Mouse (Mus musculus) ES-E14 (cell line): ENCODE data around the gene Ets1. TPM values are rescaled to one million over a fixed set of nuclear protein-coding genes. Genes with fewer than 3 reads are reported as not detected.

Source experiments
- DNase-seq: peaks from one replicate; pipeline ENCODE4 v3.0.0-alpha.2; 2013; ENCODE audit warnings: low read depth, low spot score
- H3K27ac ChIP-seq: 2 replicates; pipeline ENCODE4 v1.5.1; 2012; ENCODE audit warnings: low read depth, mild to moderate bottlenecking, low read length, moderate library complexity, mixed read lengths; ENCODE audit not compliant: poor library complexity, insufficient read depth, severe bottlenecking
- H3K36me3 ChIP-seq: 2 replicates; pipeline ENCODE4 v1.6.1; 2012; ENCODE audit warnings: mild to moderate bottlenecking, low read length, moderate library complexity, mixed read lengths; ENCODE audit not compliant: control insufficient read depth, poor library complexity, insufficient read depth, severe bottlenecking
- H3K4me1 ChIP-seq, 2 experiments: fragments of 150-350 bp in 1 of 2; sonication (generic) in 1 of 2; 2 replicates each; pipeline ENCODE4 v1.6.1; 2012; ENCODE audit warnings: low read length in 2 of 2, mild to moderate bottlenecking in 1 of 2, mixed read lengths in 1 of 2; ENCODE audit not compliant: control insufficient read depth in 2 of 2, insufficient read depth in 2 of 2, poor library complexity in 1 of 2
- H3K4me3 ChIP-seq, 2 experiments: fragments of 150-350 bp in 1 of 2; sonication (generic) in 1 of 2; 2 replicates each; pipeline ENCODE4 v1.5.1; 2012; ENCODE audit warnings: low read length in 2 of 2, low read depth in 1 of 2, mild to moderate bottlenecking in 1 of 2, mixed read lengths in 1 of 2; ENCODE audit not compliant: insufficient read depth in 1 of 2, poor library complexity in 1 of 2, severe bottlenecking in 1 of 2
- H3K9ac ChIP-seq: 2 replicates; pipeline ENCODE4 v1.6.1; 2012; ENCODE audit warnings: low read depth, mild to moderate bottlenecking, low read length, mixed read lengths; ENCODE audit not compliant: poor library complexity, insufficient read depth, severe bottlenecking
- H3K9me3 ChIP-seq: fragments of 150-350 bp; sonication (generic); 2 replicates; pipeline ENCODE4 v1.6.1; 2012; ENCODE audit warnings: low read depth, mild to moderate bottlenecking, low read length; ENCODE audit not compliant: control insufficient read depth, insufficient read depth
- CHD2 ChIP-seq: IDR thresholded peaks from 2 replicates; pipeline ENCODE4 v1.6.1; 2014; ENCODE audit warnings: mild to moderate bottlenecking, low read depth, low read length, inconsistent platforms
- HCFC1 ChIP-seq: IDR thresholded peaks from 2 replicates; pipeline ENCODE4 v1.6.1; 2012; ENCODE audit warnings: low read length, inconsistent platforms, borderline replicate concordance; ENCODE audit not compliant: insufficient read depth
- MAFK ChIP-seq: IDR thresholded peaks from 2 replicates; pipeline ENCODE4 v1.6.1; 2014; ENCODE audit warnings: mild to moderate bottlenecking, low read depth, low read length, inconsistent platforms; ENCODE audit not compliant: insufficient read depth
- ZC3H11A ChIP-seq: IDR thresholded peaks from 2 replicates; pipeline ENCODE4 v1.6.1; 2012; ENCODE audit warnings: low read depth, mild to moderate bottlenecking, inconsistent platforms, low read length, borderline replicate concordance
- ZNF384 ChIP-seq: IDR thresholded peaks from 2 replicates; pipeline ENCODE4 v1.6.1; 2012; ENCODE audit warnings: low read depth, low read length, inconsistent platforms
- in situ Hi-C, 2 experiments: fragments of 600-800 bp; cut with MboI; formaldehyde crosslinking; loops; one replicate each; pipeline ENCODE4 v1.15.1; 2025; ENCODE audit warnings: low sequenced_read_pairs in 2 of 2, inconsistent platforms in 1 of 2; ENCODE audit not compliant: unreplicated experiment in 2 of 2
- total RNA-seq: library from RNA; depleted of rRNA; stranded (reverse); fragments of 300-350 nt; gene quantifications from 2 replicates; pipeline ENCODE4 v1.2.3, GENCODE M21; 2012

The Ets1 gene
- total RNA-seq, 1 experiment = 20.9 TPM

DNA sequence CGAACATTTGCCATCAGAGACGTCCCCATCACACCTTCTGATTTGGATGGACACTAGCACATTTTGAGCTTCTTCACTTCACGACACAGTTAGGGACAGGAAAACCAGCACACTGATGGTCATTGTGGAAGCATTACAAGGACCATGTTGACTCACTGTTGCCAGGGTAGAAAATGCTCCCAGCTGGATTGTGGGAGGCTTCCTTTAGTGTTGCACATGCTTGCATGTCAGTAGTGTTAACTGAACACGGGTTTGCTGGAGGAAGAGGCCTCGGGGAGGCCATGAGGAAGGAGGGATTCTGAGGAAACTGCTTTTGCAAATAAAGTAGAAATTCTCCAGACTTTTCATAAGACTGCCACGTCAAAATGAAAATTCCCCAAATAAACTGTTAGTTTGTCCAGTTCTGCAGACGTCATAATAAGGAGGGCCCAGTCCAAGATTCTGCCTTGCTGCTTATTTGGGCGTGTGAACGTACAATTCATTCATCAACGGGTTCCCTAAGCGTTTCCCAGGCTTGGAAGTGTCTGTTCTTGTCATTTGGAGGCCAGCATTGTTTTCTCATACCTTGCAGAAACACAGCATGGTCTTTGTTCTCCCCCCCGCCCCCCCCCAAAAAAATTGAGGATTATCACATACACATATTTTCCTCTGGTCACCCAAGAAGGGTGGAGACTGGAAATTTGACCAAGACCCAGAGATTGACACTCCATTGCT, 58.2 kb downstream of the Ets1 start:
- no peak for TF ChIP-seq CHD2
- no peak for TF ChIP-seq ZNF384
- no peak for TF ChIP-seq HCFC1
- no peak for TF ChIP-seq ZC3H11A
- TF ChIP-seq MAFK = no peak

GRCm38 (mm10) chr9:32694916-32695490, 59.0 kb downstream of the Ets1 start:
- no peaks in the 10 kb centered on the region for H3K36me3 ChIP-seq
- peak overlapping the region; percentile 61 to 69; a peak in 3 of 4 replicates for H3K4me3 ChIP-seq
- H3K4me1 ChIP-seq = no peaks in the 10 kb centered on the region
- in situ Hi-C loops = no loop called here
- H3K27ac ChIP-seq = no peak overlapping the region
- no peak for TF ChIP-seq CHD2
- TF ChIP-seq HCFC1 = no peak
- no peak for TF ChIP-seq MAFK
- TF ChIP-seq ZC3H11A = no peak
- no peak for TF ChIP-seq ZNF384
- no peak for DNase-seq
- no peaks in the 10 kb centered on the region for H3K9me3 ChIP-seq
- no peak overlapping the region for H3K9ac ChIP-seq

More for the DNA sequence above, 58.2 kb downstream of the Ets1 start:
- Histone ChIP-seq H3K36me3 (no peaks in the 10 kb centered on the region), H3K27ac (no peak overlapping the region), H3K4me1 (no peaks in the 10 kb centered on the region), H3K4me3 (no peak overlapping the region), H3K9ac (no peak overlapping the region), H3K9me3 (no peaks in the 10 kb centered on the region)
- DNase-seq = no peak
- in situ Hi-C loops = no loop called here

DNA sequence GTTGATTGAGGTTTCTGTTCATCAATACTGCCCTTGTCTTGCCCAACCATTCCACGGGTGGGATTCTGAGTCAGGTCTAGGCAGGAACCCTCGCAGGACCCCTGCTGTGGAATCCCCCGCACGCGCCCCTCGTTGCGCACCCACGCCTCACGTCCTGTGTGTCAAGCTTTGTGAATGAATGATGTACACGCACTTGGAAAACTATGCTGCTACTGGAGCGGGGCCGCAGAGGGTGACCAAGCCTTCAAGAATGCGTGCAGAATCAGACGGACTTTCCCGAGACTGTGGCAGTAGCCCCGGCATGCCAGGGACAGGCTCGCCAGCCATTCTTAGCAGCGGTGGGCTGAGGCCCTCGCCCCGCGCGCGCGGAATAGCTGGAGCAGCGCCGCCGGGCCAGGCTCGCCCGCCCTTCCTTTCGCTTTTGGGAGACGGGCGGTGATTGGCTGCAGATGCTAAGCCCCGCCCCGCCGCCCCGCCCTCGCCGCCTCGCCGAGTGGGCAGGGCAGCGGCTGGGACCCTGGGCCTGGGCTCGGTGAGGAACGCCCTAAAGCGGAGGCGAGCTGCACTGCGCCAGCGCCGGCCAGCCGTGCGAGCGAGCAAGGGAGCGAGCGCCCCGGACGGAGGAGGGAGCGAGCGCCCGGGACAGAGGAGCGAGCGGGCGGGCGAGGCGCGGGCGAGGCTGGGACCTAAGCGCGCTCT, 59.6 kb downstream of the Ets1 start:
- TF ChIP-seq HCFC1 = peak; percentile 13; the same call in 1 of the 2 replicates
- no peak for TF ChIP-seq CHD2
- no peaks in the 10 kb centered on the region for H3K4me1 ChIP-seq
- no peaks in the 10 kb centered on the region for H3K36me3 ChIP-seq
- H3K4me3 ChIP-seq = peak overlapping the region; percentile 61 to 69
- H3K9ac ChIP-seq = peak overlapping the region; percentile 40
- no peaks in the 10 kb centered on the region for H3K9me3 ChIP-seq
- in situ Hi-C loops = no loop called here
- peak; percentile 75 for DNase-seq
- no peak overlapping the region for H3K27ac ChIP-seq

DNA sequence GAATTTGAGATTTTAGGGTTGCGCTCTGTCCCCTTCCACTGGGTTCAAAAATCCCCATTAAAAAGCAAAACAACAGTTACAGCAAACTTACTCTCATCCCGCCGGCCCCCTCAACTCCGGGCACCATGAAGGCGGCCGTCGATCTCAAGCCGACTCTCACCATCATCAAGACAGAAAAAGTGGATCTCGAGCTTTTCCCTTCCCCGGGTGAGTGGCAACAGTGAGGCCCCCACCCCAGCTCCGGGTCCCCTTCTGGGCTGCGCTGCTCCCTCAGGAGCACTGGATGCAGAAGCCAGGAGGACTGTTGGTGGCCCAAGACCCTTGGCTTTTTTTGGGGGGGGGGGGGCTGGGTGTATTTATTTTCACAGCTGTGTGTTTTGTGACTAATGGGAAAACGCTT, 60.2 kb downstream of the Ets1 start:
- Histone ChIP-seq H3K36me3 (no peaks in the 10 kb centered on the region), H3K4me3 (peak overlapping the region; percentile 61 to 69), H3K27ac (no peak overlapping the region), H3K9ac (peak overlapping the region; percentile 25), H3K4me1 (no peaks in the 10 kb centered on the region), H3K9me3 (no peaks in the 10 kb centered on the region)
- in situ Hi-C loops = no loop called here
- no peak for DNase-seq
- TF ChIP-seq MAFK (no peak), HCFC1 (no peak), ZNF384 (no peak), ZC3H11A (no peak), CHD2 (no peak)
